ENCODE assay signal across 8 mouse cellular contexts in genomic region chr10:81604019-81604967, GRCm38 (mm10). TPM values are rescaled to one million over a fixed set of nuclear protein-coding genes. Genes with fewer than 3 reads are reported as not detected.
DNase-seq lines count a peak whose midpoint lies in the region; ATAC-seq lines count a peak whose summit lies in the region.

No protein-coding gene starts in this region.

- no peaks in the 10 kb centered on the region for H3K9me3 ChIP-seq in hindbrain, embryonic 14.5 days (ENCODE audit: control insufficient read depth, low read length)
- H3K9me3 ChIP-seq in midbrain, embryonic 14.5 days (ENCODE audit: control insufficient read depth, low read length): no peaks in the 10 kb centered on the region

- DNase-seq in kidney, adult 11 months: peak; percentile 45
- DNase-seq in kidney, postnatal 36 days: no peak
- DNase-seq in cerebellum, adult 8-10 months: peak; percentile 45
- no peak for DNase-seq in hindbrain, embryonic 14.5 days (ENCODE audit: low spot score)
- no peak for DNase-seq in midbrain, embryonic 14.5 days
- no peak for DNase-seq in spleen, postnatal 10 days (ENCODE audit: low spot score in 2 of 2)
- DNase-seq in urinary bladder, postnatal 25 days (ENCODE audit: low spot score): no peak

- no peak overlapping the region for H3K4me3 ChIP-seq in hindbrain, embryonic 14.5 days (replicated peaks; ENCODE audit: low read length)
- H3K4me3 ChIP-seq in midbrain, embryonic 14.5 days (replicated peaks; ENCODE audit: low read depth, low read length): no peak overlapping the region

- H3K4me2 ChIP-seq in hindbrain, embryonic 14.5 days (replicated peaks): peak overlapping the region; percentile 69
- peak overlapping the region; percentile 71 for H3K4me2 ChIP-seq in midbrain, embryonic 14.5 days (ENCODE audit: low read length)

- peaks cover 8% of the 10 kb centered on the region; the same call in 1 of the 2 replicates for H3K27me3 ChIP-seq in hindbrain, embryonic 14.5 days (ENCODE audit: control insufficient read depth, insufficient read depth, low read length)
- H3K27me3 ChIP-seq in midbrain, embryonic 14.5 days (ENCODE audit: control insufficient read depth, insufficient read depth, low read length): peaks cover 6% of the 10 kb centered on the region; the same call in 1 of the 2 replicates

- ATAC-seq in hindbrain, embryonic 14.5 days (ENCODE audit: low FRiP score): peak; percentile 5; the same call in 1 of the 2 replicates
- ATAC-seq in midbrain, embryonic 14.5 days (ENCODE audit: low FRiP score, low TSS enrichment): no peak
- no peak for ATAC-seq in granulocyte monocyte progenitor cell, adult 5-6 weeks (replicated peaks; ENCODE audit: poor library complexity, severe bottlenecking)

- WGBS in hindbrain, embryonic 14.5 days: 79% methylated on average over 12 of the region's 12 CpGs
- 78% methylated on average over 12 of the region's 12 CpGs for WGBS in midbrain, embryonic 14.5 days

- no peak overlapping the region for H3K9ac ChIP-seq in hindbrain, embryonic 14.5 days
- H3K9ac ChIP-seq in midbrain, embryonic 14.5 days (replicated peaks; ENCODE audit: low read length): no peak overlapping the region

- no peak overlapping the region for H3K27ac ChIP-seq in hindbrain, embryonic 14.5 days
- H3K27ac ChIP-seq in midbrain, embryonic 14.5 days (replicated peaks; ENCODE audit: low read depth, low read length): no peak overlapping the region

- H3K36me3 ChIP-seq in hindbrain, embryonic 14.5 days (replicated peaks; ENCODE audit: control insufficient read depth, insufficient read depth): no peaks in the 10 kb centered on the region
- H3K36me3 ChIP-seq in midbrain, embryonic 14.5 days (ENCODE audit: control insufficient read depth, insufficient read depth, low read length): no peaks in the 10 kb centered on the region

- H3K4me1 ChIP-seq in hindbrain, embryonic 14.5 days (replicated peaks; ENCODE audit: control insufficient read depth, insufficient read depth, low read length): peaks cover 16% of the 10 kb centered on the region
- H3K4me1 ChIP-seq in midbrain, embryonic 14.5 days (ENCODE audit: control insufficient read depth, insufficient read depth, low read length): peaks cover 28% of the 10 kb centered on the region

RNA-seq across cellular contexts. Expression of gene BC025920, which starts 1.8 kb away (rescaled TPM):
- 0.90 and 1.1 TPM in 2 replicates for polyA plus RNA-seq in hindbrain, embryonic 14.5 days (2014; fragmentation: Nextera tagmentation; extraction: Ambion mirVana)
- 0.74 and 1.1 TPM in 2 replicates for polyA plus RNA-seq in midbrain, embryonic 14.5 days (2014; fragmentation: Nextera tagmentation; extraction: Ambion mirVana)
- total RNA-seq in granulocyte monocyte progenitor cell, adult 5-6 weeks (2014; fragmentation: Nextera tagmentation): 3.7 and 4.4 TPM in 2 replicates
- total RNA-seq in granulocyte monocyte progenitor cell, adult 5-6 weeks (2017): 0.26 and 1.4 TPM in 2 replicates

RNA-seq across cellular contexts. Expression of gene Tle6, which starts 3.4 kb away (rescaled TPM):
- 4.2 and 4.8 TPM in 2 replicates for polyA plus RNA-seq in hindbrain, embryonic 14.5 days (2014; fragmentation: Nextera tagmentation; extraction: Ambion mirVana)
- polyA plus RNA-seq in midbrain, embryonic 14.5 days (2014; fragmentation: Nextera tagmentation; extraction: Ambion mirVana): 3.2 and 3.5 TPM in 2 replicates
- total RNA-seq in granulocyte monocyte progenitor cell, adult 5-6 weeks (2014; fragmentation: Nextera tagmentation): 22.2 and 26.0 TPM in 2 replicates
- total RNA-seq in granulocyte monocyte progenitor cell, adult 5-6 weeks (2017): 4.9 and 7.9 TPM in 2 replicates

RNA-seq across cellular contexts. Expression of gene Sirt6, which starts 23.3 kb away (rescaled TPM):
- polyA plus RNA-seq in hindbrain, embryonic 14.5 days (2014; fragmentation: Nextera tagmentation; extraction: Ambion mirVana): 39.9 and 42.1 TPM in 2 replicates
- 47.7 and 58.1 TPM in 2 replicates for polyA plus RNA-seq in midbrain, embryonic 14.5 days (2014; fragmentation: Nextera tagmentation; extraction: Ambion mirVana)
- 8.3 and 12.6 TPM in 2 replicates for total RNA-seq in granulocyte monocyte progenitor cell, adult 5-6 weeks (2014; fragmentation: Nextera tagmentation)
- total RNA-seq in granulocyte monocyte progenitor cell, adult 5-6 weeks (2017): 5.3 and 6.2 TPM in 2 replicates

RNA-seq across cellular contexts. Expression of gene Ankrd24, which starts 24.0 kb away (rescaled TPM):
- polyA plus RNA-seq in hindbrain, embryonic 14.5 days (2014; fragmentation: Nextera tagmentation; extraction: Ambion mirVana): 11.8 and 12.6 TPM in 2 replicates
- polyA plus RNA-seq in midbrain, embryonic 14.5 days (2014; fragmentation: Nextera tagmentation; extraction: Ambion mirVana): 8.9 and 16.8 TPM in 2 replicates
- 7.6 and 9.2 TPM in 2 replicates for total RNA-seq in granulocyte monocyte progenitor cell, adult 5-6 weeks (2014; fragmentation: Nextera tagmentation)
- total RNA-seq in granulocyte monocyte progenitor cell, adult 5-6 weeks (2017): 7.5 and 8.3 TPM in 2 replicates

RNA-seq across cellular contexts. Expression of gene Tle2, which starts 29.9 kb away (rescaled TPM):
- 24.5 and 29.7 TPM in 2 replicates for polyA plus RNA-seq in hindbrain, embryonic 14.5 days (2014; fragmentation: Nextera tagmentation; extraction: Ambion mirVana)
- 20.4 and 25.7 TPM in 2 replicates for polyA plus RNA-seq in midbrain, embryonic 14.5 days (2014; fragmentation: Nextera tagmentation; extraction: Ambion mirVana)
- total RNA-seq in granulocyte monocyte progenitor cell, adult 5-6 weeks (2014; fragmentation: Nextera tagmentation): 4.4 and 5.0 TPM in 2 replicates
- 0.17 and 2.4 TPM in 2 replicates for total RNA-seq in granulocyte monocyte progenitor cell, adult 5-6 weeks (2017)

Comparison
In these comparisons a context has a peak if more than half of its experiments do, and no peak if none do; other contexts are left out.
1. DNase-seq: peak in kidney, adult 11 months (single experiment) and cerebellum, adult 8-10 months (single experiment); none in kidney, postnatal 36 days (0 of 2), hindbrain, embryonic 14.5 days (single experiment), midbrain, embryonic 14.5 days (single experiment), spleen, postnatal 10 days (0 of 2) and urinary bladder, postnatal 25 days (single experiment).